Mouse (Mus musculus) naive thymus-derived CD4-positive, alpha-beta T cell, adult 5 months (primary cell): ENCODE data around the gene Gm13277. TPM values are rescaled to one million over a fixed set of nuclear protein-coding genes. Genes with fewer than 3 reads are reported as not detected.

ENCODE experiments used
- polyA plus RNA-seq: library from polyadenylated mRNA; unstranded; fragments of 100-300 nt; shearing (Covaris generic); gene quantifications from one replicate; pipeline ENCODE4 v1.2.1, GENCODE M21; 2017

The Gm13277 gene
- polyA plus RNA-seq, result not detected

GRCm38 (mm10) chr4:88788402-88788801, at the start of gene Gm13277:
Gene Gm13277, plus strand, starts transcription at chr4:88788632.

GRCm38 (mm10) chr4:88754818-88755340, 33.6 kb upstream of the Gm13277 start, which contains the start of gene Gm13271:
Gene Gm13271, plus strand, starts transcription at chr4:88754868.

GRCm38 (mm10) chr4:88759610-88760268, 28.7 kb upstream of the Gm13277 start, which contains the start of gene Gm13283:
Gene Gm13283, plus strand, starts transcription at chr4:88760119.

DNA sequence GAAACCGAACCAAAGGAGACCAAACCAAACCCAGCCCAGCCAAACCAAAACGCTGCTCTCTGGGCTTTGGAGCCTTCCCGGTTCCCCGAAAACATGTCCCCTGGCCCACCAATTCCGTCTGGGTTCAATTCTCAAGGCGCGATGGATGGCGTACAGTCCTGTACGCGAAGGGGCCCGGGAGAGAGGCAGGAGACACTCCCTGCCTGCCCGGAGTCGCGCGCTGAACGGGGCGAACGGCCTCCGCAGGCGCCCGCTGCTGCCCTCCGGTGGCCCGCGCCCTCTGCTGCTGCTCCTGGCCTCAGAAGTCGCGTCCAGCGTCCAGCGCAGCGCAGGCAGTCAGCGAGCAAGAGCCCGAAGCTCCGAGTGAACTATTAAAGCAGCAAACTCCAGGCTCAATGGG, 14.9 kb upstream of the Gm13277 start, which contains the start of gene Gm13290:
Gm13290 (plus strand) TSS at position 301 of the 400 bp plus-strand sequence.

DNA sequence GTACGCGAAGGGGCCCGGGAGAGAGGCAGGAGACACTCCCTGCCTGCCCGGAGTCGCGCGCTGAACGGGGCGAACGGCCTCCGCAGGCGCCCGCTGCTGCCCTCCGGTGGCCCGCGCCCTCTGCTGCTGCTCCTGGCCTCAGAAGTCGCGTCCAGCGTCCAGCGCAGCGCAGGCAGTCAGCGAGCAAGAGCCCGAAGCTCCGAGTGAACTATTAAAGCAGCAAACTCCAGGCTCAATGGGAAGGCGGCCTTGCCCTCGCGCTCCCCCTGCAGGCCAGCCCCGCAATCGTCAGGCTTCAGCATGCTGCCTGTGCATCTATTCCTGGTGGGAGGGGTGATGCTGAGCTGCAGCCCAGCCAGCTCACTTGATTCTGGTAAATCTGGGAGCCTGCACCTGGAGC, 11.8 kb upstream of the Gm13277 start, which contains the start of gene Gm13289:
Gm13289 (plus strand) TSS at position 301 of the 400 bp plus-strand sequence.

GRCm38 (mm10) chr4:88779550-88779949, 8.9 kb upstream of the Gm13277 start, which contains the start of gene Gm13272:
Gene Gm13272, plus strand, starts transcription at chr4:88779850.

GRCm38 (mm10) chr4:88781831-88782230, 6.6 kb upstream of the Gm13277 start, which contains the start of gene Ifnz:
Gene Ifnz, plus strand, starts transcription at chr4:88782131.

GRCm38 (mm10) chr4:88785409-88785808, 3.0 kb upstream of the Gm13277 start, which contains the start of gene Gm13276:
Gene Gm13276, plus strand, starts transcription at chr4:88785709.

GRCm38 (mm10) chr4:88791250-88791649, 2.8 kb downstream of the Gm13277 start, which contains the start of gene Gm13278:
Gene Gm13278, plus strand, starts transcription at chr4:88791550.

DNA sequence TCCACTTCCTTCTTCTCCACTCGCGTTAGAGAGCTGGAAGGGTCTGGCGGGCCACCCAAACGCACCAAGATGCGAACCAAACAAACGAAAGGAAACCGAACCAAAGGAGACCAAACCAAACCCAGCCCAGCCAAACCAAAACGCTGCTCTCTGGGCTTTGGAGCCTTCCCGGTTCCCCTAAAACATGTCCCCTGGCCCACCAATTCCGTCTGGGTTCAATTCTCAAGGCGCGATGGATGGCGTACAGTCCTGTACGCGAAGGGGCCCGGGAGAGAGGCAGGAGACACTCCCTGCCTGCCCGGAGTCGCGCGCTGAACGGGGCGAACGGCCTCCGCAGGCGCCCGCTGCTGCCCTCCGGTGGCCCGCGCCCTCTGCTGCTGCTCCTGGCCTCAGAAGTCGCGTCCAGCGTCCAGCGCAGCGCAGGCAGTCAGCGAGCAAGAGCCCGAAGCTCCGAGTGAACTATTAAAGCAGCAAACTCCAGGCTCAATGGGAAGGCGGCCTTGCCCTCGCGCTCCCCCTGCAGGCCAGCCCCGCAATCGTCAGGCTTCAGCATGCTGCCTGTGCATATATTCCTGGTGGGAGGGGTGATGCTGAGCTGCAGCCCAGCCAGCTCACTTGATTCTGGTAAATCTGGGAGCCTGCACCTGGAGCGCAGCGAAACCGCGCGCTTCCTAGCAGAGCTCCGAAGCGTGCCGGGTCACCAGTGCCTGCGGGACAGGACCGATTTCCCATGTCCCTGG, 5.7 kb downstream of the Gm13277 start, which contains the start of gene Gm13275:
Gm13275 (plus strand) TSS at position 552 of the 740 bp plus-strand sequence.

DNA sequence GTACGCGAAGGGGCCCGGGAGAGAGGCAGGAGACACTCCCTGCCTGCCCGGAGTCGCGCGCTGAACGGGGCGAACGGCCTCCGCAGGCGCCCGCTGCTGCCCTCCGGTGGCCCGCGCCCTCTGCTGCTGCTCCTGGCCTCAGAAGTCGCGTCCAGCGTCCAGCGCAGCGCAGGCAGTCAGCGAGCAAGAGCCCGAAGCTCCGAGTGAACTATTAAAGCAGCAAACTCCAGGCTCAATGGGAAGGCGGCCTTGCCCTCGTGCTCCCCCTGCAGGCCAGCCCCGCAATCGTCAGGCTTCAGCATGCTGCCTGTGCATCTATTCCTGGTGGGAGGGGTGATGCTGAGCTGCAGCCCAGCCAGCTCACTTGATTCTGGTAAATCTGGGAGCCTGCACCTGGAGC, 8.7 kb downstream of the Gm13277 start, which contains the start of gene Gm13279:
Gm13279 (plus strand) TSS at position 301 of the 400 bp plus-strand sequence.

DNA sequence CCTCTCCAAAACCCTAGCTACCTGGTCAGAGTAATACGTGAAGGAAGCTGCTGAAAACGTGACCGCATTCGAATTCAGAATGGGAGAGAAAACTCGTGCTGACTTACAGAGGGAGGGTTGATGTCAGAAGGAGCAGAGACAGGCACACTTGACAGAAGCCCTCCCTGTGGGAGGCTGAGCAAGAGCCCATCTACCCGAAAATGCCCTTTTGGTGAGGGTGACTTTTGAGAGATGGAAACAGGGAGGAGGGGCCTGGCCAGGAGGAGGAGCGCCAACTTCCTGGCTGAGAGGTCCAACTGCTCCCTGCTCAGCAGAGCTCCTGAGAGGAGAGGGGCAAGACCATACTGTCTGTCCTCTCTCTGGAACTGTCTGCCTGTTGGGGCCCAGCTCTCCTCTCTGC, 10.9 kb downstream of the Gm13277 start, which contains the start of gene Gm13285:
Gm13285 (plus strand) TSS at position 301 of the 400 bp plus-strand sequence.

GRCm38 (mm10) chr4:88802954-88803353, 14.5 kb downstream of the Gm13277 start, which contains the start of gene Gm13287:
Gene Gm13287, plus strand, starts transcription at chr4:88803254.

DNA sequence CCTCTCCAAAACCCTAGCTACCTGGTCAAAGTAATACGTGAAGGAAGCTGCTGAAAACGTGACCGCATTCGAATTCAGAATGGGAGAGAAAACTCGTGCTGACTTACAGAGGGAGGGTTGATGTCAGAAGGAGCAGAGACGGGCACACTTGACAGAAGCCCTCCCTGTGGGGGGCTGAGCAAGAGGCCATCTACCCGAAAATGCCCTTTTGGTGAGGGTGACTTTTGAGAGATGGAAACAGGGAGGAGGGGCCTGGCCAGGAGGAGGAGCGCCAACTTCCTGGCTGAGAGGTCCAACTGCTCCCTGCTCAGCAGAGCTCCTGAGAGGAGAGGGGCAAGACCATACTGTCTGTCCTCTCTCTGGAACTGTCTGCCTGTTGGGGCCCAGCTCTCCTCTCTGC, 16.8 kb downstream of the Gm13277 start, which contains the start of gene Gm13288:
Gm13288 (plus strand) TSS at position 301 of the 400 bp plus-strand sequence.

GRCm38 (mm10) chr4:88815928-88816327, 27.5 kb downstream of the Gm13277 start, which contains the start of gene Ifna7:
Gene Ifna7, plus strand, starts transcription at chr4:88816228.

DNA sequence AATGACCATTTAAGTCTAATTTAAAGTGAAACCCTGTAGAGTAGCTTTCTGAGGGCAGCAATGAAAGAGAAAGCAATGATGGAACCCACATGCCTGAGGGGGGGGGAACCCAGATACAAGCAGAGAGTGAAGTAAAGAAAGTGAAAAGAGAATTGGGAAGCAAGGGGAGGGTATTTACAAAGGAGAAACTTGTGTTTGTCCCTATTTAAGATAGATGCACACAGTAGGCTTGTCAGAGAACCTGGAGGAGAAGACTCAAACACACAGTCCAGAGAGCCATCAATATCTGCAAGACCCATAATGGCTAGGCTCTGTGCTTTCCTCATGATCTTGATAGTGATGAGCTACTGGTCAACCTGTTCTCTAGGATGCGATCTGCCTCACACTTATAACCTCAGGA, 31.2 kb downstream of the Gm13277 start, which contains the start of gene Ifna11:
Ifna11 (plus strand) TSS at position 301 of the 400 bp plus-strand sequence.

GRCm38 (mm10) chr4:88827116-88827515, 38.7 kb downstream of the Gm13277 start, which contains the start of gene Ifna6:
Gene Ifna6, plus strand, starts transcription at chr4:88827416.

DNA sequence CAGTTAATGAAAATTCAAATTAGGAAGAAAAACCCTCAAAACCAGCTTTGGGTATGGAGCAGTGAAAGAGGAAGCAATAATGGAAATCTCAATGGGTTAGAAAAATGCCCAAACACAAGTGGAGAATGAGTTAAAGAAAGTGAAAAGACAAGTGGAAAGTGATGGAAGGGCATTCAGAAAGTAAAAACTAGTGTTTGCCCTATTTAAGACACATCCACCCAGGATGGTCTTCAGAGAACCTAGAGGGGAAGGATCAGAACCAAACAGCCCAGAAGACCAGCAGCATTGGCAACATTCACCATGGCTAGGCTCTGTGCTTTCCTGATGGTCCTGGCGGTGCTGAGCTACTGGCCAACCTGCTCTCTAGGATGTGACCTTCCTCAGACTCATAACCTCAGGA, 46.8 kb downstream of the Gm13277 start, which contains the start of gene Ifna5:
Ifna5 (plus strand) TSS at position 301 of the 400 bp plus-strand sequence.

